Mouse (Mus musculus) gastrocnemius, postnatal 4 days (tissue): ENCODE measurements around the gene Capza2. TPM values are rescaled to one million over a fixed set of nuclear protein-coding genes. Genes with fewer than 3 reads are reported as not detected.

ENCODE experiments used
- DNase-seq, 2 experiments: peaks; one replicate each; pipeline ENCODE4 v3.0.0; 2021 to 2022; ENCODE audit warnings: low spot score in 2 of 2, mixed read lengths in 2 of 2
- long read RNA-seq, 2 experiments: library from polyadenylated mRNA; stranded (forward); transcript quantifications; one replicate each; pipeline ENCODE4 v2.0.0; 2021
- total RNA-seq, 2 experiments: library from RNA; stranded (reverse); gene quantifications; 2 replicates each; pipeline ENCODE4 v1.2.3; 2021

The Capza2 gene
- total RNA-seq, result 100 to 1,000 TPM; 183 to 208 TPM
- long read RNA-seq, experiment 1, transcript Capza2-201 (10 exons, 2,537 nt), result major isoform, 558 of 574 reads
- long read RNA-seq, experiment 1, partial matches to known transcripts, result 9 of 574 reads
- long read RNA-seq, experiment 1, other reads (novel, unspliced or antisense), result 5 of 574 reads
- long read RNA-seq, experiment 2, transcript Capza2-201 (10 exons, 2,537 nt), result major isoform, 573 of 593 reads
- long read RNA-seq, experiment 2, partial matches to known transcripts, result 7 of 593 reads
- long read RNA-seq, experiment 2, other reads (novel, unspliced or antisense), result 12 of 593 reads

- no peak for DNase-seq
Measured at GRCm38 (mm10) chr6:17635615-17636284, at the start of gene Capza2. Capza2 (plus strand) TSS chr6:17636234.

DNA sequence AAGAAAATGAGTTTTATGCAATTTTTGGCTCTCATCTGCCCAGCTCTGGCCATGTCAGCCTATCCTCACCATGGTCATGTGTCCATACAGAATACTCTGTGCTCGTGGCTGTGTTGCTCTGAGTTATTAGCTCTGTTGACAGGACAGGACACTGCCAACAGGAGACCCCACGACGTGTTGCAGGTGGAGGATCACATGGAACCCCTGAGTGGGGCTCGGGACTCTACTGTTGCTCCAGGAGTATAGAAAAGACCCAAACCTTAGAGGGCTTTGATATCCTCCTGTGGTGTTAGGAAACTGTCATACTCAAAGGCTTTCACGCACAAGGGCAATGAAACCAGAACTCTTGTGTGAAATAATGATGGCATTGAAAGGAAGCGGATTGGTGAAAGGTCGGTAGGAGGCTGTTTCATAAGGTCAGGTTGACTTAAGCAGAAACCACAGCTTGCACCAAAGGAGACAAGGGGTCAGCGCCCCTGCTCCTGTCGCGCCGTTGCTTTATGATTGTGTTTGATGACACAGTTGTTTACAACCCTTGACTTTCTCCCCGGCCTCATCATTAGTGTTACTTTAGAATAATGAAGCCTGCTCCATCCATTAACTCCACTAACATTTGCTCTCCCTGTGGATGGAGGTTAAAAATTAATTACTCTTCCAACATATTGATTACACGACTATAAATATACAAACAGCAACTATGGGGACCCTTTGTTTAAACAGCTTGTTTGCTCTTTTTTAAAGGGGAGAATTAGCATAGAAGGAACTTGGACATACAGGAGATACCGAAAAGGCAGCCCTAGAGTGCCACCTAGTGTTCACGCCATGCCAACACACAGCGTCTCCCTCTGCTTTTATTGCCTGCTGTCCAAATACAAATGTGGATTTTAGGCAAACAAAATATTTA, 46.7 kb upstream of the Capza2 start:
- peak; percentile 57 to 75 for DNase-seq

DNA sequence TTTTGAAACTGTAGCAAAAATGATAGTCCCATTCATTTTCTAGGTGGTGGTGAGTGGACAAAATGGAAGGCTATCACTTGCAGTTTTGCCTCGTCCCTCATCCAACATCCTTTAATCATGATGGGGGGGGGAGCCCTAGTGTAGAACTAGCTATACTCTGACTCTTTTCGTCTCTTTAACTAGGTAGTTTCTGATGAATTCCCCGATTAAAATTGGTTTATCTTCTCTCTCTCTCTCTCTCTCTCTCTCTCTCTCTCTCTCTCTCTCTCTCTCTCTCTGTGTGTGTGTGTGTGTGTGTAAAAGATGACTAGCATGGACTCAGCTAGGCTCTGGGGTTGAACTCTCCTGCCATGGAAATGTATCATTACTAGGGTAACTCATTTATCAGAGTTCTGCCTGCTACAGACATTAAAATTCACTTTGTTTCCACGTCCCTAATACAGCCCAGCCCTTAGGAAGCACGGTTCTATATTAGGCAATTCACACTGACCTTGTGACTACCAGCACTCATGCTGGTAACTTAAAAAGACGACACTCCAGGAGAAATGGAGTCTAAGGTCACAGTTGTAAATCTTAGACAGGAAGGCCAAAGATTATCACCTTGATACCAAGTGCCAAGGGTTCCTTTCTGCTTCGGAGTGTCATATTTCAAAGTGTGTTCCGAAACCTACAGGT, 45.9 kb upstream of the Capza2 start:
- no peak for DNase-seq

DNA sequence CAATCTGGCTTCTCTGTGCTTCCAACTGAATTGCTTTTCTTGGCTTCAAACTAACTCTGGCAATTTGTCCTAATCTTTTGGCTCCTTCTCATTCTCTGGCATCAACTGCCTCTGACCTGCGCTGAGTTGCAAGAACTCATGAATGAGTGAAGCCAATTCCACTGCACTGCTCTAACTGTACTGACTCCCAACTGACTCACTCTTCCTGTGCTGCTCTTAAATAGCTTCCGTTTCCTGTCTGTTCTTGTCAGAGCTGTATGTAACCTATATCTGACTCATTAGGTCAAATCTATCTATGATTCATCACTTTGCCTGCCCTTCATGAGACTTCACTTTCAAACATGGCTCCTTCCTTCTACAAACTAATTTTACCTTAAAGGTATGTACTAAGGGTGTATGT, 42.1 kb upstream of the Capza2 start:
- no peak for DNase-seq

- peak in 1 of 2 experiments; percentile 29 for DNase-seq
Measured at GRCm38 (mm10) chr6:17595712-17596462, 40.1 kb upstream of the Capza2 start.

GRCm38 (mm10) chr6:17599373-17599772, 36.7 kb upstream of the Capza2 start:
- DNase-seq, result no peak

GRCm38 (mm10) chr6:17601526-17601925, 34.5 kb upstream of the Capza2 start:
- DNase-seq, result no peak

- DNase-seq, result no peak
Measured at GRCm38 (mm10) chr6:17606915-17607314, 29.1 kb upstream of the Capza2 start.

- DNase-seq, result no peak
Measured at GRCm38 (mm10) chr6:17611352-17612010, 24.6 kb upstream of the Capza2 start.

DNA sequence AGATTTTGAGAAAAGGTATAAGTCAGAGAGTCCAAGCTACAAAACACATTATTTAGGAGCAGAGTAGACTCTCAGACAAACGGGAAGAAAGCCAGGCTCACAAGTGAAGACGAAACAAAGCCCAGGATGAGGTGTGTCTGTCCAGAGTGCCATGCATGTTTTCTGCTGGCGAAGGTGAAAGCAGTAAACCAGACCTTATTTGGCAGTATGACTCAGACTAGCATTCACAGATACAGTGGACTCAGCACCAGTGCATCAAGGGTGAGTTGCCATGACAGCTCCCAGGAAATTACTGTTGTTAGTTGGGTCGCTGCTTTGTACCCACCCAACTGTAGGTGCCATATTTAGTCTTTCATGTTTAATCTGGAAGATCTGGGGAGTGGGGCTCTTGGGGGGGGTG, 23.4 kb upstream of the Capza2 start:
- DNase-seq, result no peak

- no peak for DNase-seq
Measured at GRCm38 (mm10) chr6:17620823-17621222, 15.2 kb upstream of the Capza2 start.

DNA sequence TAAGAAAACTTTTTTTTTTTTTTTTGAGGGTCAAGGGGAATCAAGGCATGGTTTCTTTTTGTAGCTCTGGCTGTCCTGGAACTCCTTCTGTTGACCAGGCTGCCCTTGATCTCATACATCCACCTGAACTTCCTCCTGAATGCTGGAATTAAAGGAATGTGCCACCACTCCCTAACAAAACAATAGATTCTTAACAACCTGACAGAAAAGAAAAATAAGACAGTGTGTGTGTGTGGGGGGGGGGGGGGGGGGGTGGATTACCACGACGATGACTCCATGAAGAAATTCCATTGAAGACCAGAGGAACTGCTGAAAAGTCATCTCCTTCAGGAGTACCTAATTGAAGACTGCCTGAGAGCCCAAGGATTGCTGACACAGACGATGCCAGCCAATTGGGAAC, 14.6 kb upstream of the Capza2 start:
- no peak for DNase-seq

GRCm38 (mm10) chr6:17628701-17629455, 7.2 kb upstream of the Capza2 start:
- DNase-seq, result no peak

DNA sequence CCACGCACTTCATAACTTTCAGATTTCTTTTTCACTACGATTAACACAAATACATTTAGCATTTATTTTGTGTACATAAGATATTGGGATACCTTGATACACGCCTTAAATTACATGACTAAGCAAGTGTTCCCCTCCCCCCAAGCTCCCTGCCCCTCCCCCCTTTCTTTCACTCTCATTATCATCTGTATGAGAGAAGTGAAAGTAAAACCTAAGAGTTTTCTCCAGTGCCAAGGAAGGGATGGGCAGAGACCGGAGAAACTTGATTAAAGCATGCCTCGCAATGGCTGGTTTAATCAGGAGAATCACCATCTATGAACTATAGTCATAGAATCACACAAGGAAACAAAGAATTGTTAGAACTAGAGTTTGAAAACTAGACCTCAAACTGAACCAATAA, 6.3 kb upstream of the Capza2 start:
- no peak for DNase-seq

GRCm38 (mm10) chr6:17631611-17632010, 4.4 kb upstream of the Capza2 start:
- no peak for DNase-seq

- DNase-seq, result no peak
Measured at GRCm38 (mm10) chr6:17633819-17634218, 2.2 kb upstream of the Capza2 start.

DNA sequence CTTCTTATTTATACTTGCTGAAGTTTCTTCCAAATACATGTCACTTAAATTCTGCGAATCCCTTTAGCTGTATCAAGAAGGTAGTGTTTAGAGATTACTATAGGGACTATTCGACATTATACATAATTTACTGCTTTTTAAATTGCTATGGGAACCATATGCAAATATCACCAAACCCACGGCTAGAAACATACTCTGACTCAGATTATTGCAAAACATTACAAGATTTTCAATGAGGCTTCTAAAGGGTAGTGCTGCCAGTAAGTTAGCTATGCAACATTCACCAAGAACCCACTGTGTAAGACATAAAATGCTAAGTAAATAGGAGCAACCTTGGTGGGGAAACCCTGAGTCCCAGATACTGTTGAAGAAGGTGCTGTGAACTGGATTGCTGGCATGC, 1.0 kb upstream of the Capza2 start:
- no peak for DNase-seq

DNA sequence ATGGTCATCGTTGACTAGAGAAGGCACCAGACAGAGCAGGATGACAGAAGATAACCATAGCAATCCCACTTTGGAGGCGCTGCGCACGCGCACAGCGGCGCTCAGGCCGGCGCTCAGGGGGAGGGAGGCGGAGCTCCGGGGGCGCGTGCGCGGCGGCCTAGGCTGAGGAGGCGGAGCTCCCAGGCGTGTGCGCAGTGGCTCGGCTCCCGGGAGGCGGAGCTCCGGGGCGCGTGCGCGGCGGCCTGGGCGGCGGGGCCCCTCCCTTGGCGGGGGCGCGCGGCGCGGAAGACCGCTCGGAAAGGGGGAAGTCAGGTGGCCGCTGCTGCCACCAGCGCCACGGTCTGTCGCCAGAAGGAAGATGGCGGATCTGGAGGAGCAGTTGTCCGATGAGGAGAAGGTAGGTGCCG, 733 bp downstream of the Capza2 start:
- DNase-seq, result peak; percentile 95 to 97
